Mouse (Mus musculus) forebrain, embryonic 11.5 days (tissue): ENCODE measurements around the gene Smg7. TPM values are rescaled to one million over a fixed set of nuclear protein-coding genes. Genes with fewer than 3 reads are reported as not detected.

Experiments
- ATAC-seq: fragments of 200-750 bp; cut with Nextera tagmentation; replicated peaks from 2 replicates; pipeline ENCODE4 v1.8.0; 2017; ENCODE audit warnings: moderate TSS enrichment; ENCODE audit not compliant: low FRiP score
- DNase-seq: peaks from one replicate; pipeline ENCODE4 v3.0.0-alpha.2; 2017; ENCODE audit warnings: low spot score
- H3K27ac ChIP-seq: fragments of 300-500 bp; sonication (generic); 2 replicates; pipeline ENCODE4 v1.5.1; 2014; ENCODE audit warnings: low read depth, low read length
- H3K27me3 ChIP-seq: fragments of 300-500 bp; sonication (generic); 2 replicates; pipeline ENCODE4 v1.6.1; 2014; ENCODE audit warnings: mild to moderate bottlenecking, low read length, mixed read lengths; ENCODE audit not compliant: control insufficient read depth, insufficient read depth
- H3K36me3 ChIP-seq: fragments of 300-500 bp; sonication (generic); 2 replicates; pipeline ENCODE4 v1.6.1; 2014; ENCODE audit warnings: mild to moderate bottlenecking, low read length, moderate library complexity, mixed read lengths; ENCODE audit not compliant: control insufficient read depth, insufficient read depth
- H3K4me1 ChIP-seq: fragments of 300-500 bp; sonication (generic); replicated peaks from 2 replicates; pipeline ENCODE4 v1.6.1; 2014; ENCODE audit warnings: low read length, mixed read lengths; ENCODE audit not compliant: control insufficient read depth, insufficient read depth
- H3K4me2 ChIP-seq: fragments of 300-500 bp; sonication (generic); 2 replicates; pipeline ENCODE4 v1.6.1; 2014; ENCODE audit warnings: low read depth, mild to moderate bottlenecking, low read length, moderate library complexity, mixed read lengths; ENCODE audit not compliant: severe bottlenecking
- H3K4me3 ChIP-seq: fragments of 300-500 bp; sonication (generic); 2 replicates; pipeline ENCODE4 v1.5.1; 2014; ENCODE audit warnings: low read depth, low read length
- H3K9ac ChIP-seq: fragments of 300-500 bp; sonication (generic); 2 replicates; pipeline ENCODE4 v1.6.1; 2014; ENCODE audit warnings: low read length
- H3K9me3 ChIP-seq: fragments of 300-500 bp; sonication (generic); 2 replicates; pipeline ENCODE4 v1.6.1; 2016; ENCODE audit warnings: low read length, mixed read lengths; ENCODE audit not compliant: control insufficient read depth
- WGBS: fragments of 180-500 bp; shearing (Covaris S2); extraction: QIAGEN DNeasy Blood & Tissue Kit; methylation state at CpG from one replicate; pipeline ENCODE4 v1.1.7; 2014; 5-methylcytosine and 5-hydroxymethylcytosine counted together
- polyA plus RNA-seq: library from polyadenylated mRNA; unstranded; fragments of >200 nt; fragmentation: Nextera tagmentation; extraction: Ambion mirVana; gene quantifications from 2 replicates; pipeline ENCODE4 v1.2.1, GENCODE M21; 2014

Smg7 gene
- polyA plus RNA-seq, 1 experiment from 2014 or later = 47.1 TPM

- Histone ChIP-seq H3K4me2 (no peak overlapping the region), H3K27me3 (no peaks in the 10 kb centered on the region), H3K9ac (no peak overlapping the region), H3K9me3 (no peaks in the 10 kb centered on the region), H3K4me3 (no peak overlapping the region), H3K4me1 (peaks cover 9% of the 10 kb centered on the region; the same call in 1 of the 2 replicates), H3K36me3 (no peaks in the 10 kb centered on the region), H3K27ac (no peak overlapping the region)
- 83% methylated on average over 6 of the region's 6 CpGs for WGBS
- DNase-seq = no peak
- ATAC-seq = no peak
Observed at GRCm38 (mm10) chr1:152819558-152819957, 82.9 kb downstream of the Smg7 start.

GRCm38 (mm10) chr1:152817794-152818193, 84.7 kb downstream of the Smg7 start:
- Histone ChIP-seq H3K36me3 (no peaks in the 10 kb centered on the region), H3K9ac (no peak overlapping the region), H3K4me3 (no peak overlapping the region), H3K27ac (peak overlapping the region; percentile 50), H3K4me2 (no peak overlapping the region), H3K4me1 (peaks cover 9% of the 10 kb centered on the region; the same call in 1 of the 2 replicates), H3K27me3 (no peaks in the 10 kb centered on the region), H3K9me3 (no peaks in the 10 kb centered on the region)
- WGBS = 62% methylated on average over 10 of the region's 10 CpGs
- no peak for ATAC-seq
- no peak for DNase-seq

- Histone ChIP-seq H3K4me1 (peaks cover 9% of the 10 kb centered on the region; the same call in 1 of the 2 replicates), H3K4me3 (no peak overlapping the region), H3K27me3 (no peaks in the 10 kb centered on the region), H3K36me3 (no peaks in the 10 kb centered on the region), H3K27ac (peak overlapping the region; percentile 57; the same call in 1 of the 2 replicates), H3K9ac (no peak overlapping the region), H3K9me3 (no peaks in the 10 kb centered on the region), H3K4me2 (no peak overlapping the region)
- ATAC-seq = peak; percentile 57
- 34% methylated on average over 12 of the region's 12 CpGs for WGBS
- DNase-seq = peak; percentile 61
Observed at GRCm38 (mm10) chr1:152817027-152817769, 85.2 kb downstream of the Smg7 start.

DNA sequence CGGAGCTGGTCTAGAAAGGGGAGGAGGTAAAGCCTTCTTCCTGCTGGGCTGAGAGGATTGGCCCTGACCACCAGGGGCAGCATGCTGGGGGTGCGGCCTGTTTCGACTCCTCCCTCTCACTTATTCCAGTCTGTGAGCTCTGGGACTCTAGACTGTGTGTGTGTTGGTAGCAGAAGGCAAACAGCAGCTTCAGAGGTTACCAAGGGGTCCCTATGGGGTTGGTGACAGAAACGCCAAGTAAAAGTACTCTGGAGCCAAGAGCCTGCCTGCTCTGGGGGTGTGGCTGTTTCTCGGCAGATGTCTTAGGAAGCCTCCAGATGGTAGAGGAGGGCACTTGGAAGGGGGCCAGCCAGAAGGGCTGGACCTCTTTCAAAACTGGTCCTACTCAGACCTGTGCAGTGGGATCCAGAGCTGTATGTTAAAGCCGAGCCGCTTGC, 87.2 kb downstream of the Smg7 start:
- Histone ChIP-seq H3K27me3 (no peaks in the 10 kb centered on the region), H3K27ac (no peak overlapping the region), H3K36me3 (no peaks in the 10 kb centered on the region), H3K4me1 (peaks cover 12% of the 10 kb centered on the region; the same call in 1 of the 2 replicates), H3K4me2 (no peak overlapping the region), H3K4me3 (no peak overlapping the region), H3K9ac (no peak overlapping the region), H3K9me3 (no peaks in the 10 kb centered on the region)
- DNase-seq (peak; percentile 65), ATAC-seq (peak; percentile 33)
- WGBS = 50% methylated on average over 7 of the region's 7 CpGs

- Histone ChIP-seq H3K27me3 (no peaks in the 10 kb centered on the region), H3K4me3 (no peak overlapping the region), H3K4me1 (peaks cover 4% of the 10 kb centered on the region; the same call in 1 of the 2 replicates), H3K9me3 (no peaks in the 10 kb centered on the region), H3K4me2 (no peak overlapping the region), H3K9ac (no peak overlapping the region), H3K36me3 (no peaks in the 10 kb centered on the region), H3K27ac (peak overlapping the region; percentile 57)
- ATAC-seq (peak; percentile 84), DNase-seq (peak; percentile 64)
- WGBS = 53% methylated on average over 13 of the region's 13 CpGs
Observed at GRCm38 (mm10) chr1:152810533-152811439, 91.7 kb downstream of the Smg7 start.

DNA sequence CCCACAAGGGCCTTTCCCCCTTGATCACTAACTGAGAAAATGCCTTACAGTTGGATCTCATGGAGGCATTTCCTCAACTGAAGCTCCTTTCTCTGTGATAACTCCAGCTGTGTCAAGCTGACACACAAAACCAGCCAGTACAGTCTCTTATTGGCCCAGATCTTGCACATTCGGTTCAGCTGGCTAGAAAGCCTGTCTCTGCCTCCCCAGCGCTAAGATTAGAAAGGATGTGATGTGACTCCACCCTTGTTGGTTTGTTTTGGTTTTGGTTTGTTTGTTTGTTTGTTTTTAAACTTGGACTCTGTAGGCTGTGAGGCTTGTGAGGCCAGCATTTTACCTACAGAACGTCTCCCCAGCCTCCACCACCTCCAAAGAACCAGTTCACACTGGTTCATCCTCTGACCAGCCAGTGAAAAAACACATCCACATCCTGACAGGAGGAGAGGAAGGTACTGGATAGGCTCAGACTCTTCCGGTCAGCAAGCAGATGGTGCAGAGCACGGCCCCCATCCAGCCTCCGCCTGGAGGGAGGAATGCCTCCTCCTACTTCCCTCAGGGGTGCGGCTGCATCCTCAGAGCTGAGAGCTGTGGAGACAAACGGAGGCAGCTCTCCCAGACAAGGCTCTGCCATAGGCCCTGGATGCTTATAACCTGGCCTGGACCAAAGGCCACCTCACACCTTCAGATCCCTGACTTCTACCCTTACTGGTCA, 92.7 kb downstream of the Smg7 start:
- H3K9ac ChIP-seq = no peak overlapping the region
- DNase-seq (peak; percentile 65), ATAC-seq (0 out of 2 replicates have a peak, but pooled peaks have one; percentile 15)
- peaks cover 4% of the 10 kb centered on the region; the same call in 1 of the 2 replicates for H3K4me1 ChIP-seq
- H3K27me3 ChIP-seq = no peaks in the 10 kb centered on the region
- H3K27ac ChIP-seq = no peak overlapping the region
- no peak overlapping the region for H3K4me2 ChIP-seq
- 44% methylated on average over 8 of the region's 8 CpGs for WGBS
- no peaks in the 10 kb centered on the region for H3K9me3 ChIP-seq
- no peak overlapping the region for H3K4me3 ChIP-seq
- H3K36me3 ChIP-seq = no peaks in the 10 kb centered on the region

DNA sequence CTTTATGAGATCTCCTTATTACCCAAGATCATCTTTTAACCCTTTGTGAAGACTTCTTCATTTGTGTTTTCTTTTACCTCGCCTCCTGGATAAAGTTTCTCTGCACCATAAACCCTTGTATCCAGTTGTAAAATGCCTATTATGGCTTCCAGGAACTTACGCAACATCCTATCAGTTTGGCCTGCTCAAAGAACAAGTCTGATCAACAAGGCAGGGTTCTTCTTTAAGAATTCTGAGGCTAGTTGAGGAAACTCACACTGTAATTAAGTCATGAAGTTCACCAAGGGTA, 94.1 kb downstream of the Smg7 start:
- ATAC-seq (no peak), DNase-seq (no peak)
- Histone ChIP-seq H3K4me2 (no peak overlapping the region), H3K36me3 (no peaks in the 10 kb centered on the region), H3K4me3 (no peak overlapping the region), H3K9me3 (no peaks in the 10 kb centered on the region), H3K27me3 (no peaks in the 10 kb centered on the region), H3K9ac (no peak overlapping the region), H3K4me1 (peaks cover 4% of the 10 kb centered on the region; the same call in 1 of the 2 replicates), H3K27ac (no peak overlapping the region)
- 85% methylated on average over 2 of the region's 2 CpGs for WGBS

GRCm38 (mm10) chr1:152807619-152808391, 94.6 kb downstream of the Smg7 start:
- 71% methylated on average over 18 of the region's 18 CpGs for WGBS
- Histone ChIP-seq H3K27ac (no peak overlapping the region), H3K4me2 (no peak overlapping the region), H3K36me3 (no peaks in the 10 kb centered on the region), H3K9ac (no peak overlapping the region), H3K4me3 (no peak overlapping the region), H3K9me3 (no peaks in the 10 kb centered on the region), H3K27me3 (no peaks in the 10 kb centered on the region), H3K4me1 (peaks cover 4% of the 10 kb centered on the region; the same call in 1 of the 2 replicates)
- DNase-seq = no peak
- ATAC-seq = no peak
